13 mouse cellular contexts compared by ENCODE assay signal in the genomic region with DNA sequence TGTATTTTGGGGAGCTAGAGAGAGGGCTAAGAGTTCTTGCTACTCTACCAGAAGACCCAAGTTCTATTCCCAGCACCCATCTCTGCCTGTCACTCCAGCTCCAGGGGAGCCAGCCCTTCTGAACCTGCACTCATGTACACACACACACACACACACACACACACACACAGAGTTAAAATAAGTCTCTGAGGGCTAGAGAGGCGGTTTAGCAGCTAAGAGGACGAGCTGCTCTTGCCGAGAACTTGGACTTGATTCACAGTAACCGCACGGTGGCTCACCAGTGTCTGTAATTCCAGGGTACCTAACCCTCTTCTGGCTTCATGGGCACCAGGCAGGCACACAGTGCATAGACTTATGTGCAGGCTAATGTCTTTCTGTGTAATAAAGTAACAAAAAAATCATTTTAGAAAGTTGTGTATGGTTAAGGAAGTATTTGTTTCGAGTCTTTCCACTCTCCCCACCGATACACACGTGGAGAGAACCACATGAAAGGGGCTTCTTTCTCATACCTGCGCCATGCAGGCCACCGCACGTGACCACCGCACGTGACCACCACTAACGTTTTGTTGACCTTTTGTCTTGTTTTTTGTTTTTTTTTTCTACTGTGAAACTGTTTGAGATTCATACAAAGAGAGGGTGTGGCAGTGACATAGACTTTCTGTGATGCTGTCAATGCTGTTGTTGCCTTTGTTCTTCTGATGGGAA. TPM values are rescaled to one million over a fixed set of nuclear protein-coding genes. Genes with fewer than 3 reads are reported as not detected.
"Had no signal": no experiment of that assay in that cellular context is flagged by ENCODE, and none has a peak within 500 bp of the region (broad histone marks: within the 10 kb centered on the region; RNA-seq: fewer than 3 reads in every experiment).

No protein-coding gene starts in this region.

- H3K27me3 ChIP-seq: liver, embryonic 15.5 days; lung, embryonic 15.5 days; megakaryocyte, embryonic 14.5 days; midbrain, embryonic 12.5 days had no signal

- H3K4me3 ChIP-seq: left cerebral cortex, adult 2 months; limb, embryonic 10.5 days; liver, embryonic 15.5 days; lung, embryonic 15.5 days; megakaryocyte, embryonic 14.5 days; midbrain, embryonic 12.5 days had no signal

- H3K4me1 ChIP-seq: limb, embryonic 10.5 days; liver, embryonic 15.5 days; lung, embryonic 15.5 days; megakaryocyte, embryonic 14.5 days; midbrain, embryonic 12.5 days had no signal

- DNase-seq: kidney, adult 9 months; kidney, postnatal 36 days; lung, postnatal 14 days; right cerebral cortex, postnatal 14 days; thymus, postnatal 4 days had no signal

- H3K9me3 ChIP-seq: limb, embryonic 10.5 days; liver, embryonic 15.5 days; lung, embryonic 15.5 days; megakaryocyte, embryonic 14.5 days; midbrain, embryonic 12.5 days had no signal

- H3K27ac ChIP-seq: kidney, postnatal 0 days; left cerebral cortex, adult 2 months; limb, embryonic 10.5 days; liver, embryonic 15.5 days; lung, embryonic 15.5 days; macrophage; midbrain, embryonic 12.5 days had no signal

RNA-seq across cellular contexts. Expression of gene Syde2, which starts 16.8 kb away (rescaled TPM):
- polyA plus RNA-seq: macrophage had no signal
